In the genomic region with DNA sequence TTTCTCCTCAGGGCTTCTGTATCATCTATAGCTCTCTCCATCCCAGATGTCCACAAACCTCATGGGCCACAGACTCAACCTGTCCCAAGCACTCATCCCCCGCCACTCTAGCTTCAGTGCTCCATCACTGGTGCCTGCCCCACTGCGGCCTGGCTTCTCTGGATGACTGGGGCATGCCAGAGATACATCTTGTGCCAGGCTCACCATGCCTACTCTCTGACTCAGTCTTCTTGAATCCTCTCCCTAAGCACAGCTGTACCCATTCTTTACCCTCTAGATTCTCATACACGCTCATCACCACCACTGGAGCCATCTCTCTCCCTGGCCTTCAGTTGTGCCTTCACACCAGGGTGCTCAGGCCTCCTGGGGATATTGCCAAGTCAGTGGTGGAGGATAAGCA, we compare ENCODE assay signal across 22 mouse cellular contexts. TPM values are rescaled to one million over a fixed set of nuclear protein-coding genes. Genes with fewer than 3 reads are reported as not detected.
DNase-seq lines count a peak whose midpoint lies in the region; TF ChIP-seq lines count a peak whose summit lies in the region.
"Had no signal": no experiment of that assay in that cellular context is flagged by ENCODE, and none has a peak within 500 bp of the region (broad histone marks: within the 10 kb centered on the region; RNA-seq: fewer than 3 reads in every experiment).

No protein-coding gene starts in this region.

- DNase-seq in heart, adult 11 months: peak; percentile 82
- no peak for DNase-seq in heart, postnatal 14 days
- peak; percentile 45 for DNase-seq in 3T3-L1 (ENCODE audit: low read depth, low spot score)
- peak; percentile 34 for DNase-seq in NIH3T3 (ENCODE audit: low read depth)
- DNase-seq in thymus, adult 2 months: no peak
- DNase-seq in frontal cortex, postnatal 10 days (ENCODE audit: low spot score in 2 of 2): no peak
- DNase-seq: adrenal gland, postnatal 10 days; adrenal gland, postnatal 36 days; cerebellum, adult 11 months; cerebellum, postnatal 14 days; gastrocnemius, adult 2 months; gastrocnemius, postnatal 14 days; heart, adult 18-20 months; heart, postnatal 10 days; heart, postnatal 4 days had no signal

- no peak overlapping the region for H3K4me3 ChIP-seq in thymus, adult 2 months (ENCODE audit: control insufficient read depth, insufficient read depth, low read length)
- H3K4me3 ChIP-seq: forebrain, embryonic 10.5 days; forebrain, embryonic 13.5 days; gastrocnemius, adult 2 months; heart, embryonic 12.5 days; heart, embryonic 15.5 days had no signal

- intact Hi-C loops in heart, postnatal 14 days (cut with DNase I): no loop called here

- H3K27me3 ChIP-seq in thymus, adult 2 months (ENCODE audit: control insufficient read depth, insufficient read depth, low read length): no peaks in the 10 kb centered on the region
- H3K27me3 ChIP-seq: forebrain, embryonic 13.5 days; heart, embryonic 12.5 days; heart, embryonic 15.5 days; Patski had no signal

- H3K4me1 ChIP-seq in thymus, adult 2 months (replicated peaks; ENCODE audit: control insufficient read depth, insufficient read depth, low read length): peaks cover 6% of the 10 kb centered on the region

- no peak overlapping the region for H3K27ac ChIP-seq in thymus, adult 2 months (ENCODE audit: control insufficient read depth, insufficient read depth, low read length)
- H3K27ac ChIP-seq: forebrain, embryonic 10.5 days; forebrain, embryonic 13.5 days; gastrocnemius, adult 2 months; heart, embryonic 15.5 days; hindbrain, embryonic 14.5 days; hindbrain, postnatal 0 days had no signal

- no peak for TF ChIP-seq POLR2A in thymus, adult 2 months (IDR thresholded peaks at IDR 0.05; ENCODE audit: control insufficient read depth, extremely low read depth, insufficient read depth, low read length, poor library complexity)

- peaks cover 15% of the 10 kb centered on the region for H3K36me3 ChIP-seq in thymus, adult 2 months (ENCODE audit: control insufficient read depth, insufficient read depth, low read length)

- TF ChIP-seq CTCF in thymus, adult 2 months (IDR thresholded peaks at IDR 0.05; ENCODE audit: borderline replicate concordance, control insufficient read depth, extremely low read depth, insufficient read depth, low read length, poor library complexity): no peak

- WGBS in thymus, adult 2 months: 98% methylated on average over 3 of the region's 3 CpGs

RNA-seq across cellular contexts. Expression of gene Szt2, which starts 45.1 kb away (rescaled TPM):
- 10 to 100 TPM; 14.7 TPM for total RNA-seq in heart, postnatal 14 days (2021)
- 90.6 and 96.7 TPM in 2 replicates for polyA plus RNA-seq in thymus, adult 2 months (2012; rRNA removed)

RNA-seq across cellular contexts. Expression of gene Med8, which starts 45.2 kb away (rescaled TPM):
- total RNA-seq in heart, postnatal 14 days (2021): 10 to 100 TPM; 39.3 to 47.0 TPM
- 40.1 and 40.8 TPM in 2 replicates for polyA plus RNA-seq in thymus, adult 2 months (2012; rRNA removed)

Comparison
In these comparisons a context has a peak if more than half of its experiments do, and no peak if none do; other contexts are left out.
1. DNase-seq: peak in heart, adult 11 months (single experiment), 3T3-L1 (single experiment) and NIH3T3 (single experiment); none in heart, postnatal 14 days (0 of 2), thymus, adult 2 months (single experiment) and frontal cortex, postnatal 10 days (0 of 2).